Mouse (Mus musculus): ENCODE measurements around the gene Ift22. TPM values are rescaled to one million over a fixed set of nuclear protein-coding genes. Genes with fewer than 3 reads are reported as not detected.

Ift22 gene
- total RNA-seq, 2 experiments from 2014 or later, result 1.5 to 12.1 TPM

Other genes starting within 250 kb of the Ift22 start
- gene Myl10, start 215.0 kb upstream of the Ift22 start, total RNA-seq (2014; fragmentation: Nextera tagmentation), result 0.50 TPM in 1 of 2 replicates, not detected in the other
- gene Myl10, start 215.0 kb upstream of the Ift22 start, total RNA-seq (2017), result not detected in 2 replicates
- not detected in 2 replicates for gene Col26a1, start 24.9 kb upstream of the Ift22 start, total RNA-seq (2014; fragmentation: Nextera tagmentation)
- not detected in 2 replicates for gene Col26a1, start 24.9 kb upstream of the Ift22 start, total RNA-seq (2017)
- gene Fis1, start 45.1 kb downstream of the Ift22 start, total RNA-seq (2014; fragmentation: Nextera tagmentation), result 160 and 187 TPM in 2 replicates
- 61.1 and 71.8 TPM in 2 replicates for gene Fis1, start 45.1 kb downstream of the Ift22 start, total RNA-seq (2017)
- 0.13 TPM in 1 of 2 replicates, not detected in the other for gene Cldn15, start 58.5 kb downstream of the Ift22 start, total RNA-seq (2014; fragmentation: Nextera tagmentation)
- not detected in 2 replicates for gene Cldn15, start 58.5 kb downstream of the Ift22 start, total RNA-seq (2017)
- gene Plod3, start 78.9 kb downstream of the Ift22 start, total RNA-seq (2014; fragmentation: Nextera tagmentation), result 19.8 and 22.1 TPM in 2 replicates
- gene Plod3, start 78.9 kb downstream of the Ift22 start, total RNA-seq (2017), result 19.0 and 22.1 TPM in 2 replicates
- gene Znhit1, start 79.9 kb downstream of the Ift22 start, total RNA-seq (2014; fragmentation: Nextera tagmentation), result 67.3 and 75.0 TPM in 2 replicates
- gene Znhit1, start 79.9 kb downstream of the Ift22 start, total RNA-seq (2017), result 18.8 and 21.6 TPM in 2 replicates
- gene Vgf, start 118.2 kb downstream of the Ift22 start, total RNA-seq (2014; fragmentation: Nextera tagmentation), result not detected in 2 replicates
- 0.27 and 0.47 TPM in 2 replicates for gene Vgf, start 118.2 kb downstream of the Ift22 start, total RNA-seq (2017)
- gene Ap1s1, start 138.0 kb downstream of the Ift22 start, total RNA-seq (2014; fragmentation: Nextera tagmentation), result 52.2 and 78.7 TPM in 2 replicates
- gene Ap1s1, start 138.0 kb downstream of the Ift22 start, total RNA-seq (2017), result 46.5 and 50.2 TPM in 2 replicates
- 0.72 TPM in 1 of 2 replicates, not detected in the other for gene Serpine1, start 164.1 kb downstream of the Ift22 start, total RNA-seq (2014; fragmentation: Nextera tagmentation)
- 0.94 TPM in 1 of 2 replicates, not detected in the other for gene Serpine1, start 164.1 kb downstream of the Ift22 start, total RNA-seq (2017)
- 23.7 and 28.2 TPM in 2 replicates for gene Trim56, start 208.1 kb downstream of the Ift22 start, total RNA-seq (2014; fragmentation: Nextera tagmentation)
- 20.8 and 29.0 TPM in 2 replicates for gene Trim56, start 208.1 kb downstream of the Ift22 start, total RNA-seq (2017)
- not detected in 2 replicates for gene Muc3, start 241.2 kb downstream of the Ift22 start, total RNA-seq (2014; fragmentation: Nextera tagmentation)
- gene Muc3, start 241.2 kb downstream of the Ift22 start, total RNA-seq (2017), result not detected in 2 replicates